Mouse (Mus musculus) ES-Bruce4 (cell line): Measurements from ENCODE around the gene Bmpr2.

Experiments
- CTCF ChIP-seq: IDR thresholded peaks from one replicate; pipeline ENCODE4 v1.8.1; 2011; ENCODE audit warnings: low read depth, low read length
- EP300 ChIP-seq: IDR thresholded peaks from 2 replicates; pipeline ENCODE4 v1.6.1; 2011; ENCODE audit warnings: low read depth, low read length; ENCODE audit not compliant: insufficient read depth
- POLR2A ChIP-seq: IDR thresholded peaks from one replicate; pipeline ENCODE4 v1.8.1; 2011; ENCODE audit warnings: low read length; ENCODE audit not compliant: insufficient read depth

DNA sequence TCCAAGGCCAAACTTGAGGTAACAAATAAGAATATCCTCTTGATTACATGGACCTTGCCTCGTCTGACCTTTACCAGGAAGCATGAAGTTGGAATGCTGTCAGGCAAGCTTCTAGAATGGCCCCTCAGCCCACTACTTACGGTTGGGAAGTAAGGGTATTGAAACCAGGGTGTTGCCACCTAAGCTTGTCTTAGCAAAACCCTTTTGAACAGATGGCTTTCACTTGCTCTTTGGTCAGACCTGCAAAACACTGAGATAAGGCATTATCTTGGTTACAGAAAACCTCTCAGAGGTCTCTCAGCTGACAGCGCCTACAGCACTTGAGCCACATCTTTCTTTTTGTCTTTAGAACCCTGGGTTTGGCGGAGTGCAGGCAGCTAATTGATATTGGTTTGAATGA lies 130.8 kb downstream of the Bmpr2 start:
- TF ChIP-seq EP300 (no peak), CTCF (no peak), POLR2A (no peak)
